Mouse (Mus musculus): ENCODE results near the gene Zranb2. TPM values are rescaled to one million over a fixed set of nuclear protein-coding genes. Genes with fewer than 3 reads are reported as not detected.

Zranb2 gene
- polyA plus RNA-seq, 1 experiment: 5.6 TPM

DNA sequence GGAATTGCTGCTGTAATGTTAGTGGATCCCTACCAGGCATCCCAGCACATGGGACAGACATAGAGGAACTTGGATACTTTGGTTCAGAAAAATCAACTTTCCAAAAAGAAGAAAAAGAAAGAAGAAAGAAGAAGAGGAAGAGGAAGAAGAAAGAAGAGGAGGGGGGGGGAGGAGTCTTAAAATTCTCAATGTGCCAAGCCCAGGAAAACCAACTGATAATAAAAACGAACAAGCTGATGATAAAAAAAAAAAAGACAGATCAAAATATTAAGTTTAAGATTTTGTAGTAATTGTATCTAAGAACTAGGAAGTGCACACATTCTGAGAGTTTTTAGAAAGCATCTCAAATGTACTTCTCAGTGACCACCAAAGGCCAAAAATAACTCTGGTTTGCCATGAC is 42.9 kb downstream of the Zranb2 start:
- 46% methylated on average over 1 of the region's 1 CpGs for WGBS
- no peak for DNase-seq (ENCODE audit: low read depth, low spot score)

DNA sequence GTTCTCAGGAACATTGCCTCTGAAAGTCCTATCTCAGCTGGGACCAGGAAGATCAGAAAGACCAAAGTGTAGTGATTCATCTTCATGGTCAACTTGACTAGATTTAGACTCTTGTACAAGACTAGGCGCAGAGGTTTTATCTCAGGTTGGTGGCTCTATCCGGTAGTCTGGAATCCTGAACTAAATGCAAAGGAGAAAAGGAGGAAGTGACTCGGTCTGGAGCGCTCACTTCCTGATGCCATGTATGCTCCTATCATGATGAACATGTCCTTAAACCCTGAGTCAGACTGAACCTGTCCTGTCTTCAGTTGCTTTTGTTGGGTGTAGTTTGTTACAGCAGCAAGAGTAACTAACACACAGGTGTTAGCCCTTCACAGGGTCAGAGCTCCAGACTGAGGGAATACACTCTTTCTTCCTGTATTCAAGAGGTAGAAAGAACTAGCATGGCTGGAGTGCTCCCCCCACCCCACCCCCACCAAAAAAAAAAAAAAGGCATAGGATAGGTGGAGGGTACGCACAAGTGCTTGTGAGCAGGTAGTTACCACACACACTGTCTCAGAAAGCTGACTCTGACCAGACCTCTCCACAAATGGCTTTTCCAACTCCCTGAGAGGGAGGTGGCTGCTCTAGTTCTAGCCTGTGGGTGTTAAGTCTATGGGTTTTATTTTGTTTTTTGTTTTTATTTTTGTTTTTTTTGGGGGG is 44.7 kb downstream of the Zranb2 start:
- 89% methylated on average over 5 of the region's 5 CpGs for WGBS
- DNase-seq (ENCODE audit: low read depth, low spot score): no peak

DNA sequence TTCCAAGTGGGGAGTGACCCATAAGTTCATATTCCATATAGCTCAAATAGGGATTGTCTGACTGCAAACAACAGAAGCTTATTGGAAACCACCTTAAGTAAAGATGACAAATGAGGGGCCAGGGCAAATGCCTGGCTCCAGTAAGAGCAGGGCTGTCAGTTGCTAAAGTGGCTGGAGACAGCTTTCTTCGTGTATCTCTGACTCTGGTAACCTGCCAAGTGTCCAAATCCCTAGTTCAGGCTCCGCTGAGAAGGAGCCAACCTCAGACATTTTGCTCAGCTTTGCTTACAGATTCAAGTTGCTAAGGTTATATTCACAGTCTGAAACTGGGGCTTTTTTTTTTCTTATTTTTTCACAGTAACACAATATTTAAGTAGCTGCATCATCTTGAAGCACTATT is 45.4 kb downstream of the Zranb2 start:
- no peak for DNase-seq (ENCODE audit: low read depth, low spot score)
- 47% methylated on average over 2 of the region's 2 CpGs for WGBS

DNA sequence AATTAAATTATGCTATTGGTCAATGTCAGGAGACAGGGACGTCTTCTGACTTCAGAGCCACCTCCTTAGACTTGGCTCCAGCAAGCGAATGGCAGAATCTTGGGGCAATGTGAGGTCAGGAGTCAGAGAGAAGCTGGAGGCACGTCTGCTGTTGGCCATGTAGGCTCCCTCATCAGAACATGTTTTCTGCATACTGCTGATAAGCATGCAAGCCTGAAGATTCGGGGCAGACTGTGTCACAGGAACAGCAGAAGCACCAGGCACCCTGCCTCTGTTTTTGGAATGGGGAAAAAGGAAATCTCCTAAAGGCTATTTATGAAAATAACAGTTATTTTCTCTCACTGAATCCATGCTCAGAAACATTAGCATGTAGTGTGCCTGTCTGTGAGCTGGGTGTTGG is 46.3 kb downstream of the Zranb2 start:
- WGBS: 85% methylated on average over 4 of the region's 4 CpGs
- no peak for DNase-seq (ENCODE audit: low read depth, low spot score)

DNA sequence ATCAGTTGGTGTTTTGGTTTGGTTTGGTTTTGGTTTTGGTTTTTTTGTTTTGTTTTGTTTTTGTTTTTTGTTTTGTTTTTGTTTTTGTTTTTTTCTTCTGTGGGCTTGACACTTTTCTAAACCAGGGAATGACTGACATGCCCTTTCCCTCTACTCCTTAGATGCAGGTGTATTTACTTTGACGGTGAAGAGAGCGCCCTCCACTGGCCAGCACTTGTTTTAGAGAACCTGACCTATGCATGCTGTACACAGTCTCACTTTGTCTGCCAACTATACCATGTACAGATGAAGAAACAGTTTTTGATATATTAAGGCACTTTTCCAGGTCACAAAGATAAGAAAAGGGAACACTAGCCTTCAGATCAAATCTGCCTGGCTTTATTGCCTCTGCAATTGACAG is 47.8 kb downstream of the Zranb2 start:
- DNase-seq (ENCODE audit: low read depth, low spot score): no peak
- 32% methylated on average over 2 of the region's 2 CpGs for WGBS

DNA sequence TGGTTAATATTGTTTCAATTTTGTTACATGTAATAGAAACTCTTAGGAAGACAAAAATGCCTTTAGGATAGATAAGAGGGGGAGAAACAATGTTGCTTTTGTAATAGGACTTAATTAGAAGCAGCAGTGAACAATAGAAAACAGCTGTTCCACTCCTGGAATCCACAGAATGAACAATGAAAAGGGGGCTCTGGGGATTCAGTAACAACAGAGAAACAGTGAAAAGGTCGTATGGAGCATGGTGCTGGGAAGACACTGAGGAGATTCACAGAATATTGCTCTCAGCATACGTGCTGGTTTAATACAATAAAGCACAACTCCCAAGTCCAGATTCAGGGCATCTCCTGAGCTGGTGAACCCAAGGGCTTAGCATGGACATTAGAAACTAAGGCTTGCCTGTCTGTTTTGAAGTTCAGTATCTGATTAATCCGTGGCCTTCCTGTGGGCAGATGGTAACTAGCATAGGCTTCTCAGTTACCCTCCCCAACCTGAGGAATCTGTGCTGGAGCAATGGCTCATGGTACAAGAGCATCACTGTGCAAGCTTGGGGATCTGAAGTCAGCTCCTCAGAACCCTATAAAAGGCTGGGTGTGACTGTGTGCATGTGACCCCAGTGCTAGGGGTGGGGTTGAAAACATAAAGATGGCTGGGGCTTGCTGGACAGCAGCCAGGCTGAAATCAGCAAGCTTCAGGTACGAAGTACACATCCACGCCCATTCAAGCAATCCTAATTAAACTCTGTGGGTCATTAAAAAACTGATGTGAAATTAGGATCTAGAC is 48.9 kb downstream of the Zranb2 start:
- DNase-seq (ENCODE audit: low read depth, low spot score): peak; percentile 87

DNA sequence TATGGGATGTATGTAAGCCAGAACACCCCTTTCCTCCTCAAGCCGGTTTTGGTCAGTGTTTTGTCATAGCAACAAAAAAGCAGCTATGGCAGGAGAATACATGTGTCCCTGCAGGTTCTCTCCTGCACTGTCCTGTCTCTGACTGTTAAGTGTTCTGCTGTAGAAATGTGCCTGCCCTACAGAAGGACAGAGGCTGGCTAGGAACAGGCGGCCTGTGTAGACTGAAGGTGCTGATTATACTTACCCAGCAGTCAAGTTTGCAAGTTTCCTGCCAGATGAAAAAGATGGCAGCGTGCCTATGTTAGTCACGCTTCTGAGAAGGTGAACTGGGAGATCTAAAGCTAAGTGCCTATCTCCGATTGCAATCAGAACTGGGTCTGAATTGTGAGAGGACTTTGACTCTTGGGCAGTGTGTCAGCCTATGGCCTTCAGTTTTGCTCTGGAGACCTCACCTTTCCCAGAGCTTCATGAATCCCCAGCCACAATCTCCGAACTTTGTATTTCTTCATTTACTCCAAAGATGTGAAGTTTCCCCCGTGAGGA is 63.9 kb downstream of the Zranb2 start:
- peak; percentile 45 for DNase-seq (ENCODE audit: low read depth, low spot score)
- WGBS: 37% methylated on average over 7 of the region's 7 CpGs

More for the DNA sequence above, 48.9 kb downstream of the Zranb2 start:
- WGBS: 31% methylated on average over 5 of the region's 5 CpGs

Other genes with a start within 250 kb of the Zranb2 start
- 2.7 and 2.9 TPM in 2 replicates for gene Ptger3, start 32.7 kb downstream of the Zranb2 start, polyA plus RNA-seq (2012; rRNA removed)